Mouse (Mus musculus): ENCODE data around the gene AC161166.1. TPM values are rescaled to one million over a fixed set of nuclear protein-coding genes. Genes with fewer than 3 reads are reported as not detected.
A peak's percentile ranks its signal among the peaks of the same experiment; 100 is the strongest.
"Not testable (repeated sequence)": the region's sequence is repeated elsewhere in the genome, so short reads cannot be mapped to it uniquely, and the experiment has no call there.

Gene AC161166.1
- polyA plus RNA-seq, 1 experiment from 2014 or later, result 0.20 TPM

- H3K27ac ChIP-seq (ENCODE audit: low read depth, low read length), result peak within 1 kb of the TSS; percentile 90
- no peaks in the 10 kb centered on the region for H3K27me3 ChIP-seq (replicated peaks; ENCODE audit: control insufficient read depth, insufficient read depth, low read length)
- H3K36me3 ChIP-seq (ENCODE audit: control insufficient read depth, insufficient read depth, low read length), result peaks cover 25% of the 10 kb centered on the region
- peak; percentile 100 for DNase-seq (ENCODE audit: low spot score)
- peak within 1 kb of the TSS; percentile 92 for H3K4me2 ChIP-seq (ENCODE audit: low read length)
- under 1% methylated on average over 44 of the region's 44 CpGs for WGBS
- ATAC-seq, result peak; percentile 96
- peak within 1 kb of the TSS; percentile 96 for H3K9ac ChIP-seq (ENCODE audit: low read length)
- H3K4me1 ChIP-seq (ENCODE audit: control insufficient read depth, insufficient read depth, low read length), result peaks cover 18% of the 10 kb centered on the region
- no peaks in the 10 kb centered on the region for H3K9me3 ChIP-seq (replicated peaks; ENCODE audit: control insufficient read depth, low read length)
- peak within 1 kb of the TSS; percentile 75 for H3K4me3 ChIP-seq (ENCODE audit: low read depth, low read length)
Measured at GRCm38 (mm10) chr7:24530062-24530931, 18.0 kb upstream of the AC161166.1 start, which contains the start of gene Irgq. Gene Irgq (plus strand): TSS chr7:24530689.

GRCm38 (mm10) chr7:24529580-24529979 is 17.3 kb upstream of the AC161166.1 start:
- no peak; the same call in 1 of the 2 replicates for ATAC-seq
- WGBS, result 54% methylated on average over 11 of the region's 11 CpGs
- Histone ChIP-seq H3K4me1 (ENCODE audit: control insufficient read depth, insufficient read depth, low read length) (peaks cover 18% of the 10 kb centered on the region), H3K4me3 (ENCODE audit: low read depth, low read length) (peak overlapping the region; percentile 75), H3K27ac (ENCODE audit: low read depth, low read length) (peak overlapping the region; percentile 79), H3K9ac (ENCODE audit: low read length) (peak overlapping the region; percentile 71), H3K36me3 (ENCODE audit: control insufficient read depth, insufficient read depth, low read length) (peaks cover 17% of the 10 kb centered on the region), H3K27me3 (replicated peaks; ENCODE audit: control insufficient read depth, insufficient read depth, low read length) (no peaks in the 10 kb centered on the region), H3K4me2 (ENCODE audit: low read length) (peak overlapping the region; percentile 92), H3K9me3 (replicated peaks; ENCODE audit: control insufficient read depth, low read length) (no peaks in the 10 kb centered on the region)
- no peak for DNase-seq (ENCODE audit: low spot score)

GRCm38 (mm10) chr7:24528861-24529260 is 16.6 kb upstream of the AC161166.1 start:
- Histone ChIP-seq H3K9me3 (replicated peaks; ENCODE audit: control insufficient read depth, low read length) (no peaks in the 10 kb centered on the region), H3K4me1 (ENCODE audit: control insufficient read depth, insufficient read depth, low read length) (peaks cover 15% of the 10 kb centered on the region), H3K27ac (ENCODE audit: low read depth, low read length) (no peak overlapping the region), H3K9ac (ENCODE audit: low read length) (no peak overlapping the region), H3K4me3 (ENCODE audit: low read depth, low read length) (no peak overlapping the region), H3K36me3 (ENCODE audit: control insufficient read depth, insufficient read depth, low read length) (peaks cover 10% of the 10 kb centered on the region), H3K27me3 (replicated peaks; ENCODE audit: control insufficient read depth, insufficient read depth, low read length) (no peaks in the 10 kb centered on the region), H3K4me2 (ENCODE audit: low read length) (no peak overlapping the region)
- no peak for ATAC-seq
- no peak for DNase-seq (ENCODE audit: low spot score)
- WGBS, result 95% methylated on average over 11 of the region's 11 CpGs

GRCm38 (mm10) chr7:24525686-24526420 is 13.6 kb upstream of the AC161166.1 start:
- no peak for ATAC-seq
- no peak overlapping the region for H3K4me3 ChIP-seq (ENCODE audit: low read depth, low read length)
- 0 out of 2 replicates have a peak, but pooled peaks cover 2% of the 10 kb centered on the region for H3K36me3 ChIP-seq (ENCODE audit: control insufficient read depth, insufficient read depth, low read length)
- no peak overlapping the region for H3K27ac ChIP-seq (ENCODE audit: low read depth, low read length)
- H3K27me3 ChIP-seq (replicated peaks; ENCODE audit: control insufficient read depth, insufficient read depth, low read length), result no peaks in the 10 kb centered on the region
- peaks cover 5% of the 10 kb centered on the region for H3K4me1 ChIP-seq (ENCODE audit: control insufficient read depth, insufficient read depth, low read length)
- no peak overlapping the region for H3K4me2 ChIP-seq (ENCODE audit: low read length)
- 83% methylated on average over 12 of the region's 12 CpGs for WGBS
- no peak overlapping the region for H3K9ac ChIP-seq (ENCODE audit: low read length)
- H3K9me3 ChIP-seq (replicated peaks; ENCODE audit: control insufficient read depth, low read length), result no peaks in the 10 kb centered on the region
- peak; percentile 33 for DNase-seq (ENCODE audit: low spot score)

GRCm38 (mm10) chr7:24524978-24525377 is 12.7 kb upstream of the AC161166.1 start:
- 87% methylated on average over 6 of the region's 6 CpGs for WGBS
- ATAC-seq (no peak), DNase-seq (ENCODE audit: low spot score) (no peak)
- H3K27me3 ChIP-seq (replicated peaks; ENCODE audit: control insufficient read depth, insufficient read depth, low read length), result no peaks in the 10 kb centered on the region
- no peaks in the 10 kb centered on the region for H3K9me3 ChIP-seq (replicated peaks; ENCODE audit: control insufficient read depth, low read length)
- no peak overlapping the region for H3K9ac ChIP-seq (ENCODE audit: low read length)
- H3K4me3 ChIP-seq (ENCODE audit: low read depth, low read length), result no peak overlapping the region
- 0 out of 2 replicates have a peak, but pooled peaks cover 2% of the 10 kb centered on the region for H3K36me3 ChIP-seq (ENCODE audit: control insufficient read depth, insufficient read depth, low read length)
- no peak overlapping the region for H3K27ac ChIP-seq (ENCODE audit: low read depth, low read length)
- peaks cover 5% of the 10 kb centered on the region for H3K4me1 ChIP-seq (ENCODE audit: control insufficient read depth, insufficient read depth, low read length)
- no peak overlapping the region for H3K4me2 ChIP-seq (ENCODE audit: low read length)

- WGBS, result 87% methylated on average over 6 of the region's 6 CpGs
- Histone ChIP-seq H3K36me3 (ENCODE audit: control insufficient read depth, insufficient read depth, low read length) (0 out of 2 replicates have a peak, but pooled peaks cover 3% of the 10 kb centered on the region), H3K27ac (ENCODE audit: low read depth, low read length) (no peak overlapping the region), H3K9ac (ENCODE audit: low read length) (no peak overlapping the region), H3K4me1 (ENCODE audit: control insufficient read depth, insufficient read depth, low read length) (no peaks in the 10 kb centered on the region), H3K27me3 (replicated peaks; ENCODE audit: control insufficient read depth, insufficient read depth, low read length) (no peaks in the 10 kb centered on the region), H3K4me2 (ENCODE audit: low read length) (no peak overlapping the region), H3K4me3 (ENCODE audit: low read depth, low read length) (no peak overlapping the region), H3K9me3 (replicated peaks; ENCODE audit: control insufficient read depth, low read length) (no peaks in the 10 kb centered on the region)
- no peak for ATAC-seq
- DNase-seq (ENCODE audit: low spot score), result no peak
Measured at GRCm38 (mm10) chr7:24523723-24524122, 11.5 kb upstream of the AC161166.1 start.

GRCm38 (mm10) chr7:24522805-24523204 is 10.6 kb upstream of the AC161166.1 start:
- H3K27me3 ChIP-seq (replicated peaks; ENCODE audit: control insufficient read depth, insufficient read depth, low read length), result no peaks in the 10 kb centered on the region
- no peak overlapping the region for H3K4me2 ChIP-seq (ENCODE audit: low read length)
- H3K4me1 ChIP-seq (ENCODE audit: control insufficient read depth, insufficient read depth, low read length), result no peaks in the 10 kb centered on the region
- no peak for ATAC-seq
- H3K4me3 ChIP-seq (ENCODE audit: low read depth, low read length), result no peak overlapping the region
- DNase-seq (ENCODE audit: low spot score), result no peak
- no peak overlapping the region for H3K9ac ChIP-seq (ENCODE audit: low read length)
- no peak overlapping the region for H3K27ac ChIP-seq (ENCODE audit: low read depth, low read length)
- peaks cover 7% of the 10 kb centered on the region; the same call in 1 of the 2 replicates for H3K36me3 ChIP-seq (ENCODE audit: control insufficient read depth, insufficient read depth, low read length)
- H3K9me3 ChIP-seq (replicated peaks; ENCODE audit: control insufficient read depth, low read length), result no peaks in the 10 kb centered on the region
- WGBS, result 71% methylated on average over 5 of the region's 5 CpGs

- not testable (repeated sequence) for H3K27me3 ChIP-seq (replicated peaks; ENCODE audit: control insufficient read depth, insufficient read depth, low read length); H3K4me3 ChIP-seq (ENCODE audit: low read depth, low read length); DNase-seq (ENCODE audit: low spot score); H3K27ac ChIP-seq (ENCODE audit: low read depth, low read length); ATAC-seq; H3K4me2 ChIP-seq (ENCODE audit: low read length); H3K4me1 ChIP-seq (ENCODE audit: control insufficient read depth, insufficient read depth, low read length); H3K9me3 ChIP-seq (replicated peaks; ENCODE audit: control insufficient read depth, low read length); H3K9ac ChIP-seq (ENCODE audit: low read length)
- peaks cover 22% of the 10 kb centered on the region for H3K36me3 ChIP-seq (ENCODE audit: control insufficient read depth, insufficient read depth, low read length)
- WGBS, result 87% methylated on average over 9 of the region's 10 CpGs
Measured at GRCm38 (mm10) chr7:24520054-24520453, 7.8 kb upstream of the AC161166.1 start.
